Mouse (Mus musculus) ES-E14 (cell line): ENCODE measurements around the gene Slc39a11. TPM values are rescaled to one million over a fixed set of nuclear protein-coding genes. Genes with fewer than 3 reads are reported as not detected.

Experiments used
- DNase-seq: peaks from one replicate; pipeline ENCODE4 v3.0.0-alpha.2; 2013; ENCODE audit warnings: low read depth, low spot score
- H3K27ac ChIP-seq: 2 replicates; pipeline ENCODE4 v1.5.1; 2012; ENCODE audit warnings: low read depth, mild to moderate bottlenecking, low read length, moderate library complexity, mixed read lengths; ENCODE audit not compliant: poor library complexity, insufficient read depth, severe bottlenecking
- H3K36me3 ChIP-seq: 2 replicates; pipeline ENCODE4 v1.6.1; 2012; ENCODE audit warnings: mild to moderate bottlenecking, low read length, moderate library complexity, mixed read lengths; ENCODE audit not compliant: control insufficient read depth, poor library complexity, insufficient read depth, severe bottlenecking
- H3K4me1 ChIP-seq, 2 experiments: fragments of 150-350 bp in 1 of 2; sonication (generic) in 1 of 2; 2 replicates each; pipeline ENCODE4 v1.6.1; 2012; ENCODE audit warnings: low read length in 2 of 2, mild to moderate bottlenecking in 1 of 2, mixed read lengths in 1 of 2; ENCODE audit not compliant: control insufficient read depth in 2 of 2, insufficient read depth in 2 of 2, poor library complexity in 1 of 2
- H3K4me3 ChIP-seq, 2 experiments: fragments of 150-350 bp in 1 of 2; sonication (generic) in 1 of 2; 2 replicates each; pipeline ENCODE4 v1.5.1; 2012; ENCODE audit warnings: low read length in 2 of 2, low read depth in 1 of 2, mild to moderate bottlenecking in 1 of 2, mixed read lengths in 1 of 2; ENCODE audit not compliant: insufficient read depth in 1 of 2, poor library complexity in 1 of 2, severe bottlenecking in 1 of 2
- H3K9ac ChIP-seq: 2 replicates; pipeline ENCODE4 v1.6.1; 2012; ENCODE audit warnings: low read depth, mild to moderate bottlenecking, low read length, mixed read lengths; ENCODE audit not compliant: poor library complexity, insufficient read depth, severe bottlenecking
- H3K9me3 ChIP-seq: fragments of 150-350 bp; sonication (generic); 2 replicates; pipeline ENCODE4 v1.6.1; 2012; ENCODE audit warnings: low read depth, mild to moderate bottlenecking, low read length; ENCODE audit not compliant: control insufficient read depth, insufficient read depth
- CHD2 ChIP-seq: IDR thresholded peaks from 2 replicates; pipeline ENCODE4 v1.6.1; 2014; ENCODE audit warnings: mild to moderate bottlenecking, low read depth, low read length, inconsistent platforms
- HCFC1 ChIP-seq: IDR thresholded peaks from 2 replicates; pipeline ENCODE4 v1.6.1; 2012; ENCODE audit warnings: low read length, inconsistent platforms, borderline replicate concordance; ENCODE audit not compliant: insufficient read depth
- MAFK ChIP-seq: IDR thresholded peaks from 2 replicates; pipeline ENCODE4 v1.6.1; 2014; ENCODE audit warnings: mild to moderate bottlenecking, low read depth, low read length, inconsistent platforms; ENCODE audit not compliant: insufficient read depth
- ZC3H11A ChIP-seq: IDR thresholded peaks from 2 replicates; pipeline ENCODE4 v1.6.1; 2012; ENCODE audit warnings: low read depth, mild to moderate bottlenecking, inconsistent platforms, low read length, borderline replicate concordance
- ZNF384 ChIP-seq: IDR thresholded peaks from 2 replicates; pipeline ENCODE4 v1.6.1; 2012; ENCODE audit warnings: low read depth, low read length, inconsistent platforms
- in situ Hi-C, 2 experiments: fragments of 600-800 bp; cut with MboI; formaldehyde crosslinking; loops; one replicate each; pipeline ENCODE4 v1.15.1; 2025; ENCODE audit warnings: low sequenced_read_pairs in 2 of 2, inconsistent platforms in 1 of 2; ENCODE audit not compliant: unreplicated experiment in 2 of 2
- total RNA-seq: library from RNA; depleted of rRNA; stranded (reverse); fragments of 300-350 nt; gene quantifications from 2 replicates; pipeline ENCODE4 v1.2.3, GENCODE M21; 2012

The Slc39a11 gene
- total RNA-seq, 1 experiment = 17.0 TPM

DNA sequence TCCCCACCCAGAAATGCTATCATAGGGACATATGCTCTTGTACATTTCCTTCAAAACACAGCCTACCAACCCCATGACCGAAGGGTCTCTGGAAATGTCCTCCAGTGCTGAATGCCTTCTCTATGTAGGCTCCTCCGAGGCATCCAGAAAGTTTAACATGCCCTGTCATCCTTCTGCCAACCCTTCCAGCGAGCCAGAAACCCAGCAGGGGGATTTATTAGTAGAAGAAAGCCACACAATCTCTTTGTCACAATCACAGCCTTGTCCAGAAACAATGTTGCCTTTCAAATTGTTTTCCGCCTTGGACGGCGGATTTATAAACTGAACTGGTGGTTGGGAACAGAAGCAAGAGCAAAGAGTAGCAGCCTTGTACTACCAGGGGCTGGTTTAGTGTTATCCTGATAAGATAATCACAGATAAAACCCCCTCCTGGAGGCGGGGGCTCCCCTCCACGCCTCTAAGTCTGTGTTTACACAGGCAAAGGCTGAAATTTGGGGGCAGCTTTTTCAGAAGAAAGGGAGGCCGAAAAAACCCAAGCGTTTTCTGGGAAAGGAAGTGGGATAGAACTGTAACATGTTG lies 372.8 kb downstream of the Slc39a11 start:
- no peak overlapping the region for H3K4me3 ChIP-seq
- in situ Hi-C loops = no loop called here
- no peaks in the 10 kb centered on the region for H3K9me3 ChIP-seq
- TF ChIP-seq ZC3H11A (no peak), HCFC1 (no peak), CHD2 (no peak), ZNF384 (no peak), MAFK (no peak)
- no peak overlapping the region for H3K9ac ChIP-seq
- no peak for DNase-seq
- H3K4me1 ChIP-seq = no peaks in the 10 kb centered on the region
- no peaks in the 10 kb centered on the region for H3K36me3 ChIP-seq
- no peak overlapping the region for H3K27ac ChIP-seq

- Histone ChIP-seq H3K9ac (no peak overlapping the region), H3K27ac (no peak overlapping the region), H3K9me3 (no peaks in the 10 kb centered on the region), H3K4me1 (no peaks in the 10 kb centered on the region), H3K4me3 (no peak overlapping the region), H3K36me3 (no peaks in the 10 kb centered on the region)
- in situ Hi-C loops = no loop called here
- TF ChIP-seq ZNF384 = no peak
- no peak for TF ChIP-seq MAFK
- TF ChIP-seq HCFC1 = no peak
- TF ChIP-seq ZC3H11A = no peak
- no peak for TF ChIP-seq CHD2
- no peak for DNase-seq
Observed at GRCm38 (mm10) chr11:113276518-113276917, 373.4 kb downstream of the Slc39a11 start.

GRCm38 (mm10) chr11:113274037-113274436 lies 375.8 kb downstream of the Slc39a11 start:
- in situ Hi-C loops = no loop called here
- no peak overlapping the region for H3K4me3 ChIP-seq
- no peaks in the 10 kb centered on the region for H3K36me3 ChIP-seq
- no peak overlapping the region for H3K27ac ChIP-seq
- no peak for TF ChIP-seq MAFK
- no peak for TF ChIP-seq HCFC1
- TF ChIP-seq ZC3H11A = no peak
- TF ChIP-seq ZNF384 = no peak
- no peak for TF ChIP-seq CHD2
- DNase-seq = no peak
- H3K4me1 ChIP-seq = no peaks in the 10 kb centered on the region
- no peaks in the 10 kb centered on the region for H3K9me3 ChIP-seq
- no peak overlapping the region for H3K9ac ChIP-seq

DNA sequence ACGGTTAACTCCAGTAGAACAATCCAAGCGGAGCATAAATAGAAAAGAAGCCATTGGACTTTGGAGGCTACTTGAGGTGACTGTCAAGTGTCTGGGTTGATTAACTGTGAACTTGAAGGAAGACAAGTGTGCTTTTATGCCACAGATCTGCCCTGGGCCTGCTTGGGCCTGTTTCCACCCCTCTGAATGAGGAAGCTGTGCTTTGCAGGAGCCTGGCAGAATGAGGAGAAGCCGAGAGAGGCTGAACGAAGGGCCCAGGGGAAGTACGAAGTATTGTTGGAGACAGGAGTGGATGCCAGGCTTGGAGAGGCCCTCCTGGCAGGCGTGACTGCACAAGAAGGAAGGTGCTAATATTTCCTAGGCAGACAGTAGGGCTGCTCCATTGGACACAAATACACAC lies 378.0 kb downstream of the Slc39a11 start:
- H3K36me3 ChIP-seq = no peaks in the 10 kb centered on the region
- H3K27ac ChIP-seq = no peak overlapping the region
- H3K9me3 ChIP-seq = no peaks in the 10 kb centered on the region
- H3K4me3 ChIP-seq = no peak overlapping the region
- no peak for DNase-seq
- in situ Hi-C loops = no loop called here
- no peak overlapping the region for H3K9ac ChIP-seq
- no peaks in the 10 kb centered on the region for H3K4me1 ChIP-seq
- TF ChIP-seq ZC3H11A (no peak), HCFC1 (no peak), CHD2 (no peak), MAFK (no peak), ZNF384 (no peak)

- TF ChIP-seq ZC3H11A (no peak), ZNF384 (no peak), HCFC1 (no peak)
- no peak overlapping the region for H3K9ac ChIP-seq
- H3K4me3 ChIP-seq = no peak overlapping the region
- in situ Hi-C loops = no loop called here
- H3K27ac ChIP-seq = no peak overlapping the region
- no peaks in the 10 kb centered on the region for H3K9me3 ChIP-seq
- H3K36me3 ChIP-seq = no peaks in the 10 kb centered on the region
- no peak for DNase-seq
- no peaks in the 10 kb centered on the region for H3K4me1 ChIP-seq
Observed at GRCm38 (mm10) chr11:113268831-113269319, 381.0 kb downstream of the Slc39a11 start.
